Mouse (Mus musculus) megakaryocyte, embryonic 14.5 days (primary cell): ENCODE data around the gene Nup107.

Experiments used
- FLI1 ChIP-seq: IDR thresholded peaks from 2 replicates; pipeline ENCODE4 v1.6.1; 2012; ENCODE audit warnings: low read length, inconsistent platforms, mixed read lengths
- GATA1 ChIP-seq: IDR thresholded peaks from 3 replicates; pipeline ENCODE4 v1.6.1; 2012; ENCODE audit warnings: mixed read lengths, low read length, inconsistent platforms, borderline replicate concordance

DNA sequence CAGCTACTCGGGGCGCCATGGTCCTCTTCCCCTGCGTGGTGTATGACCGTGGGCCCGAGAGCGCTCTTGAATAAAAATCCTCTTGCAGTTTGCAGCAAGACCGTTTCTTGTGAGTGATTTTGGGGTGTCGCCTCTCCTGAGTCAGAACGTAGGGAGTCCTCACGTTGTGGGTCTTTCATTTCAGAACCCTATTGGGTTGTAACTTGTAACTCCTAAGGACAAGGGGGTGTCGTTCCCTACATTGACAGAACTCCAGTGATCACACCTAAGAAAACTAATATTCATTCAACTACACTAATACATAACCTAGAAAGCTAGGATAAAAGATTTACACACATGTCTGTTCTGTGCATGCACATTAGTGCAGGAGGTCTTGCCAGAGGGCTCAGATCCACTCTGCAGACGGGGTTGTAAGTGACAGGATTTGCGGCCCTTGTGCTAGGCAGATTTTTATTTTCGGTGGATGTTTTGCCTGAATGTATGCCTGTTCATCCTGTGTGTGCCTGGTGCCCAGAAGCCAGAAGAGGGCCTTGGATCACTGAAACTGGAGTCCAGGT, 42.6 kb downstream of the Nup107 start:
- no peak for TF ChIP-seq GATA1
- TF ChIP-seq FLI1 = no peak
